Mouse (Mus musculus) forebrain, embryonic 13.5 days (tissue): ENCODE data around the gene Rtn2. TPM values are rescaled to one million over a fixed set of nuclear protein-coding genes. Genes with fewer than 3 reads are reported as not detected.

Source experiments
- ATAC-seq: fragments of 200-750 bp; cut with Nextera tagmentation; 2 replicates; pipeline ENCODE4 v1.8.0; 2017
- H3K27ac ChIP-seq: fragments of 300-500 bp; sonication (generic); 2 replicates; pipeline ENCODE4 v1.5.1; 2015; ENCODE audit warnings: inconsistent platforms, mild to moderate bottlenecking, moderate library complexity
- H3K27me3 ChIP-seq: fragments of 300-500 bp; sonication (generic); 2 replicates; pipeline ENCODE4 v1.6.1; 2015; ENCODE audit warnings: mild to moderate bottlenecking, inconsistent platforms
- H3K36me3 ChIP-seq: fragments of 300-500 bp; sonication (generic); 2 replicates; pipeline ENCODE4 v1.6.1; 2015; ENCODE audit warnings: mild to moderate bottlenecking, inconsistent platforms; ENCODE audit not compliant: poor library complexity, severe bottlenecking
- H3K4me1 ChIP-seq: fragments of 300-500 bp; sonication (generic); 2 replicates; pipeline ENCODE4 v1.6.1; 2015; ENCODE audit warnings: inconsistent platforms
- H3K4me2 ChIP-seq: fragments of 300-500 bp; sonication (generic); 2 replicates; pipeline ENCODE4 v1.6.1; 2015; ENCODE audit warnings: inconsistent platforms, mild to moderate bottlenecking, moderate library complexity
- H3K4me3 ChIP-seq: fragments of 300-500 bp; sonication (generic); 2 replicates; pipeline ENCODE4 v1.5.1; 2015; ENCODE audit warnings: mild to moderate bottlenecking, inconsistent platforms
- H3K9ac ChIP-seq: fragments of 300-500 bp; sonication (generic); 2 replicates; pipeline ENCODE4 v1.6.1; 2015; ENCODE audit warnings: mild to moderate bottlenecking, inconsistent platforms
- H3K9me3 ChIP-seq: fragments of 300-500 bp; sonication (generic); replicated peaks from 2 replicates; pipeline ENCODE4 v1.6.1; 2016; ENCODE audit warnings: inconsistent platforms
- WGBS: fragments of 180-500 bp; shearing (Covaris S2); methylation state at CpG from one replicate; pipeline ENCODE4 v1.1.7; 2015; 5-methylcytosine and 5-hydroxymethylcytosine counted together
- polyA plus RNA-seq: library from polyadenylated mRNA; unstranded; fragments of >200 nt; fragmentation: Nextera tagmentation; extraction: Ambion mirVana; gene quantifications from 2 replicates; pipeline ENCODE4 v1.2.1, GENCODE M21; 2015

The Rtn2 gene
- 87.9 and 92.4 TPM in 2 replicates for polyA plus RNA-seq

DNA sequence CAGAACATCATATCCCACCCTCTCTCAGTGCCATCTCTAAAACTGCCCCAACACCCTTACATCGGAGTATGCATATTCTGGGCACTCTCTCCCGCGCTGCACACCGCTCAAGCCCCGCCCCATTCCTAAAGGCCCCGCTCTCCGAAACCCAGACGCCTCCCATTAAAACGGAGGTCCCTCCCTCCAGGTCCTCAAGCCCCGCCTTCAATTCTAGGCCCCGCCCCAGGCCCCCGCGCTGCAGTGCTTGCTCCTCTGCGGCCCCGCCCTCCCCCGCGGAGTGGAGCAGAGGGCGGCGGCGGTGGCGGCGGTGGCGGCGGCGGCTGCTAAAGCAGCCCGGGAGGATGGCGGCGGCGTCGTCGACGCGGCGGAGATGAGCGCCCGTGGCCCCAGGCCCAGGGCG is at the start of gene Rtn2:
TSS of gene Rtn2 (plus strand) at position 240 of the 400 bp plus-strand sequence.
- H3K27ac ChIP-seq, result peak within 1 kb of the TSS; percentile 89
- 2% methylated on average over 36 of the region's 37 CpGs for WGBS
- peak within 1 kb of the TSS; percentile 99 for H3K9ac ChIP-seq
- peaks cover 19% of the 10 kb centered on the region for H3K4me1 ChIP-seq
- H3K9me3 ChIP-seq, result no peaks in the 10 kb centered on the region
- peak within 1 kb of the TSS; percentile 87 for H3K4me3 ChIP-seq
- H3K4me2 ChIP-seq, result peak within 1 kb of the TSS; percentile 72
- peaks cover 13% of the 10 kb centered on the region for H3K36me3 ChIP-seq
- ATAC-seq, result peak; percentile 88
- H3K27me3 ChIP-seq, result peaks cover 44% of the 10 kb centered on the region

DNA sequence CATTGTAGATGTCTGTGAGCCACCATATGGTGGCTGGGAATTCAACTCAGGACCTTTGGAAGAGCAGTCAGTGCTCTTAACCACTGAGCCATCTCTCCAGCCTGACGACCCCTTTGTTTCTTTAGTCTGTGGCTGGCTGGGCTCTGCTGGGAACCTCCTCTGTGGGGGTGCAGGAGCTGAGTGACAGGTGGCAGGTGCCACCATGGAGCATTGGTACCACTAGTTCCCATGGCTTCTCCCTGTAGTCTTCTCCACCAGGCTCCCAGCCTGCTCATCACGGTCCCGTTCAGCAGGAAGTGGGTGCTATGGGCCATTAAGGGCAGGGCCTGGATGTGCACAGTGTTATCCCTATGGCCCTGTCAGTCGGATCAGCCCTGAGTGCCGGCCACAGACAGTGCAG is 47.8 kb upstream of the Rtn2 start:
- Histone ChIP-seq H3K4me2 (no peak overlapping the region), H3K27me3 (no peaks in the 10 kb centered on the region), H3K4me1 (peaks cover 19% of the 10 kb centered on the region), H3K4me3 (no peak overlapping the region), H3K27ac (no peak overlapping the region), H3K9ac (no peak overlapping the region), H3K9me3 (no peaks in the 10 kb centered on the region), H3K36me3 (peaks cover 9% of the 10 kb centered on the region; the same call in 1 of the 2 replicates)
- 80% methylated on average over 5 of the region's 5 CpGs for WGBS
- no peak for ATAC-seq

DNA sequence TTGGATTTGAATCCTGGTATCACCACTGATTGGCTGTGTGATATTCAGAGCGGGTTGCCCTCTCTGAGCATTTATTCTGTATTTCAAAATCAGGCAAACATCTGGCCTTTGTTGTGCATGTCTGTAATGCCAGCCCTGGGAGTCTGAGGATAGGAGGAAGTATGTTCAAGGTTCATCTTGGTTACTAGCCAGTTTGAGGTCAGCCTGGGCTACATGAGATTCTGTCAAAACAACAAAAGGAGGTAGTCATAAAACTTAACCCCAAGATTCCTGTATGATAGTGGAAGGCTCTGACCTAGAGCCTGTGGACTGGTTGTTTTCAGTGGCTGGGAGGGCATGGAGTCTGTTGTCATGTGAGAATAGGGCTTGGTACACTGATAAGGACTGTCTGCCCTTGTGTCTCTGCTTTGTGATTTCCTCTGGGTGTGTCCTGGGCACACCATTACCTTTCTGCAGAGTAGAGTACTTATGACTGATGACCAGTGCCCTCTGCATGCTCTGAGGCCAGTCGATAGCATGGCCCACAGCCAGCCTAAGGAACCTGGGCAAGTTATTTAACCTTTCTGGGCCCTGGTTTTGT is 47.2 kb upstream of the Rtn2 start:
- no peak overlapping the region for H3K4me2 ChIP-seq
- H3K9ac ChIP-seq, result no peak overlapping the region
- no peak for ATAC-seq
- H3K9me3 ChIP-seq, result no peaks in the 10 kb centered on the region
- H3K27ac ChIP-seq, result no peak overlapping the region
- WGBS, result 96% methylated on average over 2 of the region's 2 CpGs
- no peaks in the 10 kb centered on the region for H3K27me3 ChIP-seq
- H3K4me1 ChIP-seq, result peaks cover 19% of the 10 kb centered on the region
- peaks cover 9% of the 10 kb centered on the region; the same call in 1 of the 2 replicates for H3K36me3 ChIP-seq
- H3K4me3 ChIP-seq, result no peak overlapping the region

DNA sequence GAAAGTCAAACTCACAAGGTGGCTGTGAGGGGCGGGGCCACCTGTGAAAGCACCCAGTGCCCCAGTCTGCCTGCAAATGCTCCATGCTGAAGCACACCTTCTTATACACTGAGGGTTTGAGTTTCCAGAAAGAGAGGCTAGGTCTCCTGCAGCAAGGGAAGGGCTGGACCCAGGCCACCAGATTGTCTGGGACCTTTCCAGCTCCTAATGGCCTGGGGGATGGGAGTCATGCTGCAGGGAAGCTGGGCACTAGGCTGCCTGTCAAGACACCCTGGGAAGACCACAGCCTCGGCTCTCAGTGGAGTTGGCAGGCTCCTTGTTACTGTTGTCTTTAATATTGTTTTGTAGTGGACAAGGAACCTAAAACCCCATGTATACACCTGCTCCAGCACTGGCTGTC is 46.0 kb upstream of the Rtn2 start:
- peaks cover 13% of the 10 kb centered on the region for H3K4me1 ChIP-seq
- no peak for ATAC-seq
- H3K4me2 ChIP-seq, result no peak overlapping the region
- peaks cover 8% of the 10 kb centered on the region; the same call in 1 of the 2 replicates for H3K36me3 ChIP-seq
- H3K27me3 ChIP-seq, result no peaks in the 10 kb centered on the region
- no peaks in the 10 kb centered on the region for H3K9me3 ChIP-seq
- H3K27ac ChIP-seq, result no peak overlapping the region
- WGBS, result 71% methylated on average over 2 of the region's 2 CpGs
- H3K4me3 ChIP-seq, result no peak overlapping the region
- H3K9ac ChIP-seq, result peak overlapping the region; percentile 30

DNA sequence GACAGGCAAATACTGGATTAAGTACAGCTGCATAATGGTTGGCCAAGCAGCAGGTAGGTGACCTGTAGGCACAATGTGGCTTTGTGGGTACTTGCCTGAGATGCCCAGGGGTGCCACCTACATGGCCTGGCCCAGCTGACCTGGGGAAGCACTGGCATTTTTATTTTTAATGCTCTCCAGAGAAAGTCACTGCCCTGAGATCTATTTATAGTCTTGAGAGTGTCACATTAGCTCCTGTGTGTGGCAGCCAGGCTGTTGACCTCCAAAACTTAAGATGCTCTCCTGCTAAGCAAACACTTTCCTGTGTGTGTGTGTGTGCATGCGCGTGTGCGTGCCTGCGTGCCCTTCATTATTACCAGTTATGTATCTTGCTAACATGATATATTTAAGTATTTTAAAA is 44.1 kb upstream of the Rtn2 start:
- Histone ChIP-seq H3K4me2 (no peak overlapping the region), H3K4me1 (peaks cover 10% of the 10 kb centered on the region), H3K9me3 (no peaks in the 10 kb centered on the region), H3K27me3 (no peaks in the 10 kb centered on the region), H3K4me3 (no peak overlapping the region), H3K36me3 (0 out of 2 replicates have a peak, but pooled peaks cover 5% of the 10 kb centered on the region), H3K27ac (no peak overlapping the region), H3K9ac (0 out of 2 replicates have a peak overlapping the region, but pooled peaks have one; percentile 5)
- 97% methylated on average over 4 of the region's 4 CpGs for WGBS
- no peak for ATAC-seq

DNA sequence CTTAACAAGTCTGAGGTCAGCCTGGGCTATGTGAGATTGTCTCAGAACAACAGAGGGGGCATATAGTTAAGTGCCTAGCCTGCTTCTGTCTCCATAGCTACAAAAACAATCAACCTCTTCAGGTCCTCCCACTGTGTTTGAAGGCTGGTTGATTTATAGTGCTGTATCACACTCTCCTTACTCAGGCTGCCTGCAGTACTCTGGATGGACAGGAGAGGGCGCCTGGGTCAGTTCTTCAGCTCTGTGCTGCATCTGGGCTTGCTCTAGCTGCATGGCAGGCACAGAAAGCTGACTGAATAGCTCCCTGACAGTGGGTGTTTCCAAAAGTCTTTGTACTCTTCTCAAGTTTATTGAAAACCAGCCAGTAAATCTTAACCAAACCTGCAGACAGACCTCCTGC is 43.0 kb upstream of the Rtn2 start:
- H3K4me3 ChIP-seq, result no peak overlapping the region; the same call in 1 of the 2 replicates
- no peaks in the 10 kb centered on the region for H3K9me3 ChIP-seq
- peaks cover 16% of the 10 kb centered on the region for H3K4me1 ChIP-seq
- 0% methylated on average over 1 of the region's 1 CpGs for WGBS
- peak overlapping the region; percentile 14 for H3K27ac ChIP-seq
- H3K9ac ChIP-seq, result peak overlapping the region; percentile 26; the same call in 1 of the 2 replicates
- H3K36me3 ChIP-seq, result peaks cover 9% of the 10 kb centered on the region; the same call in 1 of the 2 replicates
- no peak overlapping the region for H3K4me2 ChIP-seq
- ATAC-seq, result peak; percentile 92
- H3K27me3 ChIP-seq, result no peaks in the 10 kb centered on the region

DNA sequence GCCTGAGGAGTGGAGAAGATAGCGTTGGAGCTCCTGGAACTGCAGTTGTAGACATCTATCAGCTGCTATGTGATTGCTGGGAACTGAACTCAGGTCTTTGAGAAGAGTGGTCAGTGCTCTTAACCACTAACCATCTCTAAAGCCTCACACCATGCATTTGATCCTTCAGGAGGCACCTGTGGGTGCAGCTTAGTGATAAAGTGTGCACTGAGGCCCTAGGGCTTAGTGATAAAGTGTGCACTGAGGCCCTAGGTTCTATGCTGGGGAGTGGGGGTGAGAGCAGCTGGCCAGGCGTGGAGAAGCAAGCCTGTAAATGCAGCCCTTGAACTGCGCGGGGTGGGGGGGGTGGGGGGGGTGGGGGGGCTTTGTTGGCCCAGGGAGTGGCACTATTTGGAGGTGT is 42.4 kb upstream of the Rtn2 start:
- Histone ChIP-seq H3K27ac (peak overlapping the region; percentile 7; the same call in 1 of the 2 replicates), H3K4me3 (no peak overlapping the region), H3K36me3 (peaks cover 15% of the 10 kb centered on the region), H3K9ac (peak overlapping the region; percentile 26; the same call in 1 of the 2 replicates), H3K9me3 (no peaks in the 10 kb centered on the region), H3K4me2 (no peak overlapping the region), H3K27me3 (no peaks in the 10 kb centered on the region), H3K4me1 (peaks cover 16% of the 10 kb centered on the region)
- no peak for ATAC-seq
- WGBS, result 73% methylated on average over 2 of the region's 4 CpGs

DNA sequence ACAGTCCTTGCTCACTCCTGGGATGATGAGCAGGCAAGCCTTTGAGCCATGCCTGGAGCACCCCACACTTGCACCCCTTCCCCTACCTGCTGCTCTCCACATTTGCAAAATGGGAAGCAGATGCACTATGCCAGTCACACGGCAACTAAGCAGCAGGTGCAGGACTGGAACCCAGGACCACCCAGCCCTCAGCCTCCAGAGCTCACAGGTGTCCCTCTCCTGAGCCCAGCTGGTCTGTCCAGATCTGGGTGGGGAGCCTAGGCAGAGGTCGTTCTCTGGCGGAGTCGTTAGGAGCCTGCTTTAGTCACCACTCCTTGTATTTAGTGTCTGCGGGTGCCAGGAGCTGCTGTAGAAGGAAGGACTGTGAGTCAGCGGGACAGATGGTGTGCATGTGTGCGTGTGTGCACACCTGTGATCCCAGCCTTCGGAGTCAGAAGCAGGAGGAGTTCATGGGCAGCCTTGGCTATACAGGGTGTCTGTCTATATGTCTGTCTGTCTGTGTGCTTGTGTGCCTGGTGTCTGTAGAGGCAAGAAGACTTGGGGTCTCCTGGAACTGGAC is 41.4 kb upstream of the Rtn2 start:
- no peak for ATAC-seq
- 81% methylated on average over 8 of the region's 8 CpGs for WGBS
- Histone ChIP-seq H3K4me1 (peaks cover 16% of the 10 kb centered on the region), H3K4me2 (no peak overlapping the region), H3K4me3 (no peak overlapping the region), H3K27ac (no peak overlapping the region), H3K9me3 (no peaks in the 10 kb centered on the region), H3K9ac (no peak overlapping the region), H3K27me3 (no peaks in the 10 kb centered on the region), H3K36me3 (peaks cover 25% of the 10 kb centered on the region)

DNA sequence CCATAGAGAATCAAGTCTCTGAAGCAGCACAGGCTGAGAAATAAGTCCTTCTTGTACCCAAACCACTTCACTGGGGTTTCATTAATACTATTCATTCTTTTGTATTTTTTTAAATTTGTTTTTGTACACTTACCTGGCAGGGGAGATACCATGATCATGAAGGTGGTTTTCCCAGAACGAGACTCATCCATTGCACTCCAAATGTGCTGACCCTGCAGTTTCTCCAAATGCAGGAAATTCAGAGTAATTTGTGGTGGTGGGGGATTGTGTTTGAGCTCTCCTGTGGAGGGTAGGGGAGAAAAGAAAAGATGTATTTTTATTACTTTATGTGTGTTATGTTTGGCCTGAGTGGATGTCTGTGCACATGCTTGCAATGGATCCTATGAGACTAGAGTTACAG is 40.4 kb upstream of the Rtn2 start:
- no peak for ATAC-seq
- peaks cover 16% of the 10 kb centered on the region for H3K4me1 ChIP-seq
- WGBS, result 93% methylated on average over 1 of the region's 1 CpGs
- H3K9ac ChIP-seq, result no peak overlapping the region
- H3K4me3 ChIP-seq, result no peak overlapping the region
- H3K27me3 ChIP-seq, result no peaks in the 10 kb centered on the region
- H3K9me3 ChIP-seq, result no peaks in the 10 kb centered on the region
- no peak overlapping the region for H3K4me2 ChIP-seq
- no peak overlapping the region for H3K27ac ChIP-seq
- H3K36me3 ChIP-seq, result peaks cover 35% of the 10 kb centered on the region

DNA sequence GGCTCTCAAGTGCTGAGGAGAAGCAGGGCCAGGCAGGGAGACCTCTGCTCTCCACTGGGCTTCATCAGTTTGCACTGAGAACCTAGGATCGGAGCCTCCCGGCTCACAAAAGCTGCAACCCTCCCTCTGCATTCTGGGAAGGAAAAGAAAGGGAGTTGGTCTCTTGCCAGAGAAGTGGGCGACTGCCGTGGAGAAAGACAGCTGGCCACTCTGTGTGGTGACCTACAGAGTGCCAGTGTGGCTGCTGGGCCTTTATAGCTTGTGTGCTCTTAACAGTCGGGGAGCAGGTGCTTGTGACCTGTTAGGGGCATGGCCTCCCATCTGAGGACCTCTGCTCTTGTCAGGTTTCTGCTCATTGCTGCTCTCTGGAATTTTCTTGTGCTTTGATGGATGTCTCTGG is 38.6 kb upstream of the Rtn2 start:
- Histone ChIP-seq H3K4me3 (no peak overlapping the region), H3K9me3 (no peaks in the 10 kb centered on the region), H3K36me3 (peaks cover 43% of the 10 kb centered on the region), H3K9ac (peak overlapping the region; percentile 37; the same call in 1 of the 2 replicates), H3K27ac (no peak overlapping the region), H3K4me2 (no peak overlapping the region), H3K27me3 (no peaks in the 10 kb centered on the region), H3K4me1 (peaks cover 16% of the 10 kb centered on the region)
- ATAC-seq, result no peak
- 61% methylated on average over 5 of the region's 5 CpGs for WGBS

DNA sequence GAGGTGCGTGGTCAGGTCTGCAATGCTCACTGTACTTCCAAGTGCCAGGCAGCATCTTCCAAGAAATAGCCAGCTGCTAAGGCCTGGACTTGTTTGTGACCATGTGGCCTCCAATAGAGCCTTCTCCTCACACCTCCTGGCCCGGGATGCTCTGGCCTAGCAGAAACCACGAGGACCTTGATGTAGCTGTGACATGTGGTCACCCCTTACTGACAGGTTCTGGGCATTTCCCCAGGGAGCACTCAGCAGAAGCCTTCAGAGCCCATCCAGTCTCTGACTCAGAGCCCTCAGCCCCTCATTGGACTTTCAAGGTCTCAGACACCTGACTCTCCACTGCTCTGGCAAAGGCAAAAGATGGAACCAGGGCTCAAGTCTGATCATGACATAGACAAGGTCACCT is 37.3 kb upstream of the Rtn2 start:
- 92% methylated on average over 3 of the region's 3 CpGs for WGBS
- Histone ChIP-seq H3K4me3 (no peak overlapping the region), H3K27me3 (no peaks in the 10 kb centered on the region), H3K4me2 (no peak overlapping the region), H3K36me3 (peaks cover 43% of the 10 kb centered on the region), H3K9me3 (no peaks in the 10 kb centered on the region), H3K27ac (no peak overlapping the region), H3K9ac (no peak overlapping the region), H3K4me1 (peaks cover 7% of the 10 kb centered on the region; the same call in 1 of the 2 replicates)
- ATAC-seq, result no peak

DNA sequence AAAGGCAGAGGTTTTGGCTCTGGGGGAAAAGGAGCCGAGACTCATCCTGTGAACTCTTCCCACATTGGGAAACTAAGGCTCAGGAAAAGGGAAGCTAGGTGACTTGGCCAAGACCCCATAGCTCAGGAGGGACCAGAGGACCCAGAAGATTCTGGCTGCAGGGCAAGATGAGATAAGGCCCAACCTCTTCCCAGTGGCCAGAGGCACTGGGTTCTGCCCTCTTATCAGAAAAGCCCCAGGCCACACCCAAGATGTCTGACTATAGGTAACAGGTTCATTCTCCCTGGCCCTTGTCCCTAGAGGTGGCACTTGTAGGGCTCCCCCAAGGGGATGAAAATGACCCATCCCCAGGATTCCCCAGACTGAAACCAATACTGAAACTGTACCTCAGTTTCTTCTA is 35.6 kb upstream of the Rtn2 start:
- Histone ChIP-seq H3K27me3 (no peaks in the 10 kb centered on the region), H3K4me1 (peaks cover 7% of the 10 kb centered on the region; the same call in 1 of the 2 replicates), H3K27ac (no peak overlapping the region), H3K9ac (no peak overlapping the region), H3K9me3 (no peaks in the 10 kb centered on the region), H3K36me3 (peaks cover 38% of the 10 kb centered on the region), H3K4me3 (no peak overlapping the region), H3K4me2 (no peak overlapping the region)
- no peak for ATAC-seq
- 89% methylated on average over 1 of the region's 1 CpGs for WGBS
